Mouse (Mus musculus) cerebellum, adult 2 months (tissue): Measurements from ENCODE around the gene Faap20. TPM values are rescaled to one million over a fixed set of nuclear protein-coding genes. Genes with fewer than 3 reads are reported as not detected.

Source experiments
- DNase-seq, 2 experiments: peaks; one replicate each; pipeline ENCODE4 v3.0.0; 2021
- H3K27ac ChIP-seq: fragments of 200-500 bp; 2 replicates; pipeline ENCODE4 v1.5.1; 2012; ENCODE audit warnings: low read length, control low read depth, inconsistent platforms; ENCODE audit not compliant: insufficient read depth
- H3K27me3 ChIP-seq: fragments of 200-500 bp; 2 replicates; pipeline ENCODE4 v1.6.1; 2012; ENCODE audit warnings: inconsistent platforms, mild to moderate bottlenecking, low read length, moderate library complexity; ENCODE audit not compliant: control insufficient read depth, insufficient read depth
- H3K4me1 ChIP-seq: fragments of 200-500 bp; 2 replicates; pipeline ENCODE4 v1.6.1; 2011; ENCODE audit warnings: low read length; ENCODE audit not compliant: control insufficient read depth, insufficient read depth
- H3K4me3 ChIP-seq: fragments of 200-500 bp; replicated peaks from 2 replicates; pipeline ENCODE3; 2011; ENCODE audit warnings: mild to moderate bottlenecking, low read depth, low read length, control low read depth; ENCODE audit not compliant: insufficient read depth
- CTCF ChIP-seq: fragments of 200-500 bp; IDR thresholded peaks from 2 replicates; pipeline ENCODE4 v1.5.1; 2011; ENCODE audit warnings: low read depth, mild to moderate bottlenecking, control low read depth, low read length, moderate library complexity, borderline replicate concordance; ENCODE audit not compliant: insufficient read depth
- POLR2A ChIP-seq: fragments of 200-500 bp; IDR thresholded peaks from 2 replicates; pipeline ENCODE4 v1.6.1; 2011; ENCODE audit warnings: low read length, control low read depth, borderline replicate concordance; ENCODE audit not compliant: insufficient read depth
- WGBS: fragments of 180-500 bp; shearing (Covaris S2); methylation state at CpG from one replicate; pipeline ENCODE4 v1.1.7; 2018; 5-methylcytosine and 5-hydroxymethylcytosine counted together
- polyA plus RNA-seq: library from polyadenylated mRNA; depleted of rRNA; stranded (reverse); fragments of >200 nt; gene quantifications from 2 replicates; pipeline ENCODE4 v1.2.3, GENCODE M21; 2012

Gene Faap20
- polyA plus RNA-seq, 1 experiment = 94.5 TPM

DNA sequence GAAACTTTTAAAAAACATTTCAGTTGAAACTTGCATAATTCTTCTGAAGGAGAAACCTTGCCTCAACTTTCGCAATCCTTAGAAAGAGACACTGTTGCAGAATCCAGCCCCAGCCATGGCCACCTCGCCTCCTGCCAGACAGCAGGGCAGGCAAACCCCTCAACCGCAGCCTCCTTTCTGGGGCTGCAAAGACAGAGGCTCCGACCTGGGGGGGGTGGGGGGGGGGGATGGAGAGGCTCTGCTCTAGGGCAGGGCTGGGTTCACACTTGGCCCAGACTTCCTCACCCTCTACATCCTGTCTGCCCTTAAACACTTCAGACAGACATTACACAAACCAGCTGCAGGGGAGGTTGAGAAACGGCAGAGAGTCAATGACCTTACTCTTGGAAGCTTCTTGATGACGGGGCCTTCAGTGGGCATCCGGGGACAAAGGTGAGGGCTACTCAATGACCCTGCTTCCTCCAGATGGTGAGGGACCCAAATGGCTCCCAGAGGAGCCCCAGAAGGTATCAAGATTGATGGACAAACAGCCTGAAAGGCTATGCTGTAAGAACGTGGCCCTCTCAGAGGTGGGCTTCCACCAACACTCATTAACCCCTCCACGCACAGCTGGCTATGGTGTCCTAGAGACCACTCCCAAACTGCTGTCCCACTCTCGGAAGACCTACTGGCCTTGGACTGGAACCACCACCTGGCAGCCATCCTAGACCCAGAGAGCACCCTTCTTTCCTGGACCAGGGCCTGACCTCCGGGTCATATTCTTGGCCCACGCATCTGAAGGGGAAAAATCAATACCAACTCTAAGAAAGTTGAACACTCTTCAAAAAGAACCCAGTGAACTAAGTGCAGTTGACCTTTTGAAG is 32.1 kb upstream of the Faap20 start:
- TF ChIP-seq CTCF (no peak), POLR2A (no peak)
- peak overlapping the region; percentile 97 for H3K4me3 ChIP-seq
- no peak overlapping the region for H3K27ac ChIP-seq
- WGBS = 12% methylated on average over 12 of the region's 12 CpGs
- DNase-seq = peak in 1 of 2 experiments; percentile 48
- H3K4me1 ChIP-seq = peaks cover 42% of the 10 kb centered on the region
- no peaks in the 10 kb centered on the region for H3K27me3 ChIP-seq

DNA sequence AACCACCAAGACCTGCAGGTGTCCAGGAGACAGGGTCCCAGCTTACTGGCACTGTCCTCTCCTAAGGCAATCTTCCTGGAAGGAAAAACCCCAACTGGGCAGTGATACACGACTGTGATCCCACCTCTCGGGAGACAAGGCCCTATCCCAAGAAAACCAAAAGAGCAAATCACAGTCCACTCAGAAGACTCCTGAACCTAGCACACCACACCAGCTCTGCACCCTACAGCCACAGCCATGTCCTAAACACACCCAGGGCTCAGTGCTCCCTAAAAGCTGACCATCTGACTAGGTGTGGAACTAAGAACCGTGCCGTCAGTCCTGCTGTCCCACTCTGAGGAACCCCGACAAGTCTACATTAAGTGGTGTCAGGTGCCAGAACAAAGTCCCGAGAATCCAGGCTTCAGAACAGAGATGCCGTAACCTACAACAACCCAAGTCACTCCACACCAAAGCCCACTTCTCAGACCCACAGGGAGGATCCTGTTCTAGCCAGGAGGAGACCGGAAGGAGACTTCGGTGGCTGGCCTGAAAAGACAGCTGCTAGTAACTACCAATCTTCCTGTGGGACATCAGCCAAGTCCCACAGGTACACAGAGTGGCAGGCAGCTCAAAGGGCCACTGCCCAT is 31.4 kb upstream of the Faap20 start:
- TF ChIP-seq POLR2A (no peak), CTCF (no peak)
- H3K4me3 ChIP-seq = peak overlapping the region; percentile 97
- H3K27ac ChIP-seq = peak overlapping the region; percentile 18; the same call in 1 of the 2 replicates
- 5% methylated on average over 9 of the region's 9 CpGs for WGBS
- H3K4me1 ChIP-seq = peaks cover 35% of the 10 kb centered on the region
- DNase-seq = peak in 1 of 2 experiments; percentile 43
- no peaks in the 10 kb centered on the region for H3K27me3 ChIP-seq

DNA sequence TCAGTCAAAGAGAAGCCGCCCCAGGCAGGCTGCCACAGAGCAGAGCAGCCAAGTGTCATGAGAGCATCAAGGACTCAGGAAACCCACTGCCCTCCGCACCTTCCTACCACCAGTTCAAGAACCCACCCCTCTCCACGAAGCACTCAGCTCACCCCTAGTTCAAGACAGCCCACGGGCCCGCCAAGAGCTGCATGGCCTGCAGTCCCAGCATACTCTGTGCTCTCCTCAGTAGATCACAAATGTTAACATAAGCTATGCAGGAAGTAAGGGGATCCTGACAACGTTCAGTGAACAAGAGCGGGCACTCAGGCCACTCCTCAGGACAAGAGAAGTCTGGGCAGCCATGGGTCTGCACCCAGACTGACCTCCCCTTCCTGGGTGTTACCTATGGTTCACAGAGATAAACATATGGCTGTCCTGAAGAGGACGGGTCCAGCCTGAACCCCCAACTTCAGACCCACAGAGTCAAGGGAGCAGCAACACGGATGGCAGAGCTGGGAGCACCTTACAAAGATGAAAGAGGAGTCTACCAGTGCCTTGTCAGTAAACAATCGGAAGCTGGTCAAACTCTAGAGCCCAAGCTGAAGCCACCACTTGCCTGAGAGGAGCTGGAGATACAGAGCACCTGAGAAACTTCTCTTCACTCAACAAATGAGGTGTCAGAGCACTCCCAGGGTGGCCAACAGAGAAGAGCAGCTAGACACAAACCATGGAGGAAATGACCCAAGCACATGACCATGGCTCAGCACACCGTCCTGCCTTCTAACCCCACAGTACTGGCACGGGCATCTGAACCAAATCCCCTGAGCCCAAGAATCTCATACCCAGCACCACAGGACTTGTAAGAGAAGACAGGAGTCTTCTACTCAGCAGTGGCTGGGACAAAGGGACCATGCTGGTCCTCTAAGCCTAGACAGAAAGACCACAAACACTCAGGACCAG is 30.1 kb upstream of the Faap20 start:
- no peak for TF ChIP-seq CTCF
- no peak for TF ChIP-seq POLR2A
- no peaks in the 10 kb centered on the region for H3K27me3 ChIP-seq
- peak overlapping the region; percentile 97 for H3K4me3 ChIP-seq
- DNase-seq = no peak
- H3K4me1 ChIP-seq = peaks cover 26% of the 10 kb centered on the region
- 4% methylated on average over 12 of the region's 12 CpGs for WGBS
- 0 out of 2 replicates have a peak overlapping the region, but pooled peaks have one; percentile 32 for H3K27ac ChIP-seq

DNA sequence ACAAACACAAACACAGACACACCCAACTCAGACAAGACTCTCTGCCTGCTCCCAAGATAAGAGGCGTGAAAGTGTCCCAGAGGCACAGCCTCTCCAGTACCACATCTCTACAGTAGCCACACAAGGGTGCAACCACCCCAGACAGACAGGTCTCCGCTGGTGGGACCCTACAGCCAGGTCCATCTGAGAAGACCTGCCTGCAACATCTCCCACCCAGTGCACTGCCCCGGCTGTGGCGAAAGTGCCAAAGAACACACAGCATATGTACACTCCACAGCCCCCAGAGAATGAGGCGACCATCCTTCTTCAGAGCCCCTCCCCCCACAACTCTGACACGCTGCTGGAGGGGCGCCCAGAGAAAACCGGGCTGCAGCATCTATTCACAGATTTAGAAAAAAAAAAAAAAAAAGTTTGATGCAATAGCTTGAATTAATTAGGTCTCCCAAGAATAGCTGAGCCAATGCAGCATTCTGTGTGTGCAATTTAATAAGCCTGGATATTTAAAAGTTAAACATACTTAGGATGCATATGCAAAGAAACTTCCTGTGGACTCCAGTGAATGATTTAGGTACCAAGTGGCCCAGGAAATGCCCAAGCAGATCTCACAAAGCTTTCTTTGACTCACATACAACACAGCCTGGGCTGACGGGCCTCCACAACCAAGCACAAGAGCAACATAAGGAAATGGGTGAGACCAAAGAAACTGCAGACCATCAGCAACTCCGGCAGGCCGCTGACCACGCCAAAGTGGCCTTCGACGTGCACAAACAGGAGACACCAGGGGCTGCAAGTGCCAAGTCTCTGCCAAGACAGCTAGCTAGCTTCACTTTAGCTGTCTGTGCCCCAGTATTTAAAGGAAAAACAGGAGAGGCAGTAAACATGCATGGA is 29.1 kb upstream of the Faap20 start:
- H3K4me1 ChIP-seq = peaks cover 19% of the 10 kb centered on the region
- H3K27ac ChIP-seq = peak overlapping the region; percentile 47
- peak overlapping the region; percentile 97 for H3K4me3 ChIP-seq
- WGBS = 3% methylated on average over 14 of the region's 14 CpGs
- no peaks in the 10 kb centered on the region for H3K27me3 ChIP-seq
- TF ChIP-seq POLR2A (no peak), CTCF (no peak)
- peak in 1 of 2 experiments; percentile 52 for DNase-seq

DNA sequence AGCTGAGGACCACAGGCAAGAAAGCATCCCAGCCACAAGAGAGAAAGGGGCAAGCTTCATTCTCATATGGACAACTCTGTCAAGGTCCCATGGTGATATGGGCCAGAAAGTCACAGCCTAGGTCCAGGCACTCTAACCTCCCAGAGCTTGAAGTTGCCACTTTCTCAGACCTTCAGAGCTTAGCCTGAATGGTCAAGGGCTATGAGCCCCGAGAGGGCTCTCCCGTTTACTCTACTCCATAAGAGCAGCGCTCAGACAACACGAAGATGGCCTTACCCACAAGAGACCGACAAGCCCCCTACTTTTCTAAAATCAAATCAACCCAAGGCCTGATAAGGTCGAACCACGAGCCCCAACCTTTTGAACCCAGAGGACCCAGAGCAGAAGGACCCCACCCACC is 28.5 kb upstream of the Faap20 start:
- no peak for DNase-seq
- H3K27ac ChIP-seq = peak overlapping the region; percentile 47
- H3K4me3 ChIP-seq = peak overlapping the region; percentile 97
- WGBS = 1% methylated on average over 7 of the region's 7 CpGs
- H3K27me3 ChIP-seq = no peaks in the 10 kb centered on the region
- H3K4me1 ChIP-seq = peaks cover 12% of the 10 kb centered on the region
- no peak for TF ChIP-seq CTCF
- no peak for TF ChIP-seq POLR2A

DNA sequence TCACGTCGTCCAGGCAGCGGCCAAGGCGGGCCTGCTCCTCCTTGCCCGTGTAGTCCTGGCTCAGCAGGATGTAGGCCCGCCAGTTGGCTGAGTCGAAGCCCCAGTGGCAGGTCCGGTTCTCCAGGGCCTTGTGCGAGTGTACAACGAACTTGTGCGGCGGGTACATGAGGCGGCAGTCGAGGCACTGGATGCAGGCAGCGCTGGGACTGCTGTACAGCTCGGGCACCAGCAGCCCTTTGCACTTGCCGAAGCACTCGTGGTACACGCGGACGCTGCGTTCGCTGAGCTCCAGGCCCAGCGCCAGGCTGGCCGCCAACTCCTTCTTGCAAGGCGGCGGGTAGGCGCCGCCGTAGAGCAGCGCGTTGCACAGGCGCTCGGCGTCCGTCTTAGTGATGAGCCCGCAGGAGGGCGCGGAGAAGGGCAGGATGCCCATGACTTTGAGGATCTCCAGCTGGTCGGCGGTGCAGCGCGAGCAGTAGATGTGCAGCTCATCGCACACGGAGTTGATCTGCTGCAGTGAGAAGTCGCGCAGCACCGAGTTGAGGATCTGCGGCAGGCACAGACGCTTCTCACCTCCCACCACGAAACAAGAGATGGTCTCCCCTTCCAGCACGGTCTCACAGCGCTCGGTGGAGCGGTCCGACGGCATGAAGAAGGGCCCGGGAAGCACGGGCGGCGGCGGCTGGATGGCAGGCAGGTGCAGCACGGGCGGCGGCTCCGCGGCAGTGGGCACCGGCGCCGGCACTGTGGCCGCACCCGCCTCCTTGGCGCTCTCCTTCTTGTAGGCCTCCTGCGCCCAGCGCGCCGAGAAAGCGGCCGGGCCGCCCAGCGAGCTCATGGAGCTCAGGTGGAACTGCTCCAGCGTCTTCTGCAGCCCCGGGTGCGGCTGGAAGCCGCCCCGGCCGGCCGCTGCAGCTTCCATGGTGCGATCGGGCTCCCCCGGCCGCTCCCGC is 27.7 kb upstream of the Faap20 start:
- no peak for TF ChIP-seq CTCF
- TF ChIP-seq POLR2A = 0 out of 2 replicates have a peak, but pooled peaks have one; percentile 18
- Histone ChIP-seq H3K4me3 (peak overlapping the region; percentile 97), H3K4me1 (peaks cover 7% of the 10 kb centered on the region), H3K27me3 (no peaks in the 10 kb centered on the region), H3K27ac (peak overlapping the region; percentile 93)
- peak; percentile 86 to 88 for DNase-seq
- under 1% methylated on average over 89 of the region's 93 CpGs for WGBS
